Mouse (Mus musculus): ENCODE results near the gene Dus2. TPM values are rescaled to one million over a fixed set of nuclear protein-coding genes. Genes with fewer than 3 reads are reported as not detected.
A peak's percentile ranks its signal among the peaks of the same experiment; 100 is the strongest.
"Not testable (repeated sequence)": the region's sequence is repeated elsewhere in the genome, so short reads cannot be mapped to it uniquely, and the experiment has no call there.

Gene Dus2
- polyA plus RNA-seq, 1 experiment from 2014 or later: 21.4 TPM

GRCm38 (mm10) chr8:105993226-105993625 is 2.1 kb downstream of the Dus2 start:
- no peaks in the 10 kb centered on the region for H3K9me3 ChIP-seq (replicated peaks)
- no peak overlapping the region for H3K27ac ChIP-seq (replicated peaks)
- DNase-seq (ENCODE audit: low spot score): no peak
- no peaks in the 10 kb centered on the region; the same call in 1 of the 2 replicates for H3K27me3 ChIP-seq (ENCODE audit: low read depth, poor library complexity, severe bottlenecking)
- no peak overlapping the region for H3K4me3 ChIP-seq
- WGBS: 67% methylated on average over 4 of the region's 4 CpGs
- H3K4me1 ChIP-seq: 0 out of 2 replicates have a peak, but pooled peaks cover 7% of the 10 kb centered on the region
- H3K36me3 ChIP-seq: no peaks in the 10 kb centered on the region

DNA sequence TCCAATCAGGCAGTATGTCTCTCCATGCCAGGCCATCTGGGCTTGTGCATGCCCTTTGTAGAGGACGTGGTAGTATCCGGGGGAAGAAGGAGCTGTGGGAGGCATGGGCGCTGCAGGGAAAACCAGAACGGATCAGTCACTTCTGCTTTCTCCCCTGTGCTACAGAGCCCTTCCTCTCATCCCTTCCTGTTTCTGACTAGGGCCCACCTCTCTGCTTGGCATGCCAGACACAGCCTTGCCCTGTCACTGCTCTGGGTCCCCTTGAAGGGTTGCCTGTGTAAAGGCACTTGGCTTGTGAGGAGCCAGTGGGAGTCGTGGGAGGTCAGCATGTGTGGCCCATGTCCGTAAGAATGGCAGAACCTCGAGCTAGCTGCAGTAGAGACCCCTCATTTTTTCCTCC is 5.2 kb downstream of the Dus2 start:
- Histone ChIP-seq H3K4me3 (no peak overlapping the region), H3K36me3 (no peaks in the 10 kb centered on the region), H3K27me3 (ENCODE audit: low read depth, poor library complexity, severe bottlenecking) (no peaks in the 10 kb centered on the region), H3K4me1 (no peaks in the 10 kb centered on the region), H3K9me3 (replicated peaks) (no peaks in the 10 kb centered on the region), H3K27ac (replicated peaks) (no peak overlapping the region)
- DNase-seq (ENCODE audit: low spot score): no peak
- WGBS: 76% methylated on average over 7 of the region's 7 CpGs

- Histone ChIP-seq H3K4me3 (no peak overlapping the region), H3K4me1 (no peaks in the 10 kb centered on the region), H3K9me3 (replicated peaks) (no peaks in the 10 kb centered on the region), H3K27me3 (ENCODE audit: low read depth, poor library complexity, severe bottlenecking) (no peaks in the 10 kb centered on the region), H3K36me3 (no peaks in the 10 kb centered on the region), H3K27ac (replicated peaks) (no peak overlapping the region)
- DNase-seq (ENCODE audit: low spot score): no peak
- whole genome bisulfite sequencing: 85% methylated on average over 2 of the region's 2 CpGs
These were observed 7.8 kb downstream of the Dus2 start for GRCm38 (mm10) chr8:105998971-105999370.

- Histone ChIP-seq H3K4me3 (no peak overlapping the region), H3K27me3 (ENCODE audit: low read depth, poor library complexity, severe bottlenecking) (no peaks in the 10 kb centered on the region), H3K9me3 (replicated peaks) (no peaks in the 10 kb centered on the region), H3K27ac (replicated peaks) (no peak overlapping the region), H3K4me1 (no peaks in the 10 kb centered on the region), H3K36me3 (no peaks in the 10 kb centered on the region)
- DNase-seq (ENCODE audit: low spot score): no peak
- WGBS: 89% methylated on average over 4 of the region's 4 CpGs
These were observed 10.8 kb downstream of the Dus2 start for GRCm38 (mm10) chr8:106001908-106002307.

- Histone ChIP-seq H3K36me3 (peaks cover 11% of the 10 kb centered on the region), H3K4me1 (peaks cover under 1% of the 10 kb centered on the region), H3K27ac (replicated peaks) (no peak overlapping the region), H3K4me3 (no peak overlapping the region), H3K27me3 (ENCODE audit: low read depth, poor library complexity, severe bottlenecking) (no peaks in the 10 kb centered on the region), H3K9me3 (replicated peaks) (no peaks in the 10 kb centered on the region)
- DNase-seq (ENCODE audit: low spot score): no peak
- WGBS: 81% methylated on average over 8 of the region's 8 CpGs
These were observed 13.5 kb downstream of the Dus2 start for GRCm38 (mm10) chr8:106004538-106005207.

- H3K9me3 ChIP-seq (replicated peaks): no peaks in the 10 kb centered on the region
- no peak within 1 kb of the TSS for H3K4me3 ChIP-seq
- H3K27ac ChIP-seq (replicated peaks): no peak within 1 kb of the TSS
- peaks cover 12% of the 10 kb centered on the region for H3K4me1 ChIP-seq
- no peaks in the 10 kb centered on the region for H3K27me3 ChIP-seq (ENCODE audit: low read depth, poor library complexity, severe bottlenecking)
- peaks cover 16% of the 10 kb centered on the region for H3K36me3 ChIP-seq
- 85% methylated on average over 4 of the region's 4 CpGs for WGBS
- DNase-seq (ENCODE audit: low spot score): no peak
These were observed 14.7 kb downstream of the Dus2 start, which contains the start of gene Dpep2nb for GRCm38 (mm10) chr8:106005875-106006274. Gene Dpep2nb, minus strand, starts transcription at chr8:106005975.

- Histone ChIP-seq H3K36me3 (peaks cover 16% of the 10 kb centered on the region), H3K27me3 (ENCODE audit: low read depth, poor library complexity, severe bottlenecking) (no peaks in the 10 kb centered on the region), H3K4me1 (peaks cover 13% of the 10 kb centered on the region), H3K27ac (replicated peaks) (no peak overlapping the region), H3K4me3 (no peak overlapping the region), H3K9me3 (replicated peaks) (no peaks in the 10 kb centered on the region)
- WGBS: 89% methylated on average over 4 of the region's 4 CpGs
- DNase-seq (ENCODE audit: low spot score): no peak
These were observed 15.3 kb downstream of the Dus2 start for GRCm38 (mm10) chr8:106006413-106006812.

DNA sequence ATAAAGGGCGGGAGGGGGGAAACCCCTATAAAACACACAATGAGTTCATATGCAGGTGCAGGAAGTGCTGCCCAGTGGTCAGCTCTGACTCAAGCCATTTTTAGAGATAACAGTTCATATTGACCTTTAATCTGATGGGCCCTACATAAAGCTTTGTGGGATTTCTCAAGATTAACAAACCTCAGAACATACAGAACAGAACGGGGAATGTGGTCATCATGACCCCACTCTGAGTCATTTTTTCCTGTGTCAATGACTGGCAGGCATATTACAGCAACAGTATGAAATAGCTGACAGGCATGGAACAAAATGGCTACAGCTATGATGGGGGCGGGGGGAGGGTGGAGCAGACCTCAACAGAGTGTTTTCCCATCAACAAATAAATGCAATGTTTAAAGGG is 16.0 kb downstream of the Dus2 start:
- no peak for DNase-seq (ENCODE audit: low spot score)
- peaks cover 16% of the 10 kb centered on the region for H3K36me3 ChIP-seq
- 85% methylated on average over 3 of the region's 3 CpGs for WGBS
- H3K4me1 ChIP-seq: peaks cover 19% of the 10 kb centered on the region
- H3K27me3 ChIP-seq (ENCODE audit: low read depth, poor library complexity, severe bottlenecking): no peaks in the 10 kb centered on the region
- H3K9me3 ChIP-seq (replicated peaks): no peaks in the 10 kb centered on the region
- no peak overlapping the region for H3K4me3 ChIP-seq
- H3K27ac ChIP-seq (replicated peaks): no peak overlapping the region

- H3K36me3 ChIP-seq: peaks cover 16% of the 10 kb centered on the region
- 66% methylated on average over 3 of the region's 3 CpGs for WGBS
- H3K4me1 ChIP-seq: peaks cover 20% of the 10 kb centered on the region
- not testable (repeated sequence) for H3K27ac ChIP-seq (replicated peaks); H3K27me3 ChIP-seq (ENCODE audit: low read depth, poor library complexity, severe bottlenecking); H3K4me3 ChIP-seq; DNase-seq (ENCODE audit: low spot score); H3K9me3 ChIP-seq (replicated peaks)
These were observed 16.8 kb downstream of the Dus2 start for GRCm38 (mm10) chr8:106007891-106008290.

- no peaks in the 10 kb centered on the region for H3K27me3 ChIP-seq (ENCODE audit: low read depth, poor library complexity, severe bottlenecking)
- peak overlapping the region; percentile 85 for H3K4me3 ChIP-seq
- no peaks in the 10 kb centered on the region for H3K9me3 ChIP-seq (replicated peaks)
- H3K27ac ChIP-seq (replicated peaks): peak overlapping the region; percentile 90
- DNase-seq (ENCODE audit: low spot score): peak; percentile 94
- WGBS: 2% methylated on average over 74 of the region's 74 CpGs
- H3K4me1 ChIP-seq: peaks cover 20% of the 10 kb centered on the region
- peaks cover 27% of the 10 kb centered on the region for H3K36me3 ChIP-seq
These were observed 19.9 kb downstream of the Dus2 start for GRCm38 (mm10) chr8:106010748-106011642.

DNA sequence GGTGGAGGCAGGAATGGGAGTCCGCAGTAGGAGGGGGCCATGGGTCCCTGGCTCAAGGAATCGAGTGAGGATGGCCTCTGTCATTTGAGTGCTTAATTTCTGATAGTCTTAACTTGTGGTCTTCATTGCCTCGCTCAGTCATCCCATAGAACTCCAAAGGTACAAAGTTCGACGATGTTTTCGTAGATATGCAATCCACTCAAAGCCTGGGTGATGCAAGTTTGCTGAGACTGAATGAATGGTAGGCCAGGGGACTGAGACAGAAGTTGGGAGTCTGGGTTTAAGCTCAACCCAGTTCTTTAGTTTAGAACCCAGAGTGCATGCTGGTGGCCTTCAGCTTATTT is 20.5 kb downstream of the Dus2 start, which contains the start of gene Ddx28:
TSS of gene Ddx28 (minus strand) at position 240 of the 344 bp plus-strand sequence.
- Histone ChIP-seq H3K27me3 (ENCODE audit: low read depth, poor library complexity, severe bottlenecking) (no peaks in the 10 kb centered on the region), H3K36me3 (peaks cover 32% of the 10 kb centered on the region), H3K4me3 (peak within 1 kb of the TSS; percentile 85), H3K27ac (replicated peaks) (peak within 1 kb of the TSS; percentile 90), H3K9me3 (replicated peaks) (no peaks in the 10 kb centered on the region), H3K4me1 (peaks cover 20% of the 10 kb centered on the region)
- WGBS: 2% methylated on average over 6 of the region's 6 CpGs
- no peak for DNase-seq (ENCODE audit: low spot score)

- peaks cover 20% of the 10 kb centered on the region for H3K4me1 ChIP-seq
- WGBS: 84% methylated on average over 8 of the region's 8 CpGs
- H3K27ac ChIP-seq (replicated peaks): not testable (repeated sequence)
These were observed 21.1 kb downstream of the Dus2 start for GRCm38 (mm10) chr8:106012203-106012602.

GRCm38 (mm10) chr8:106016284-106016683 is 25.1 kb downstream of the Dus2 start:
- Histone ChIP-seq H3K9me3 (replicated peaks) (no peaks in the 10 kb centered on the region), H3K36me3 (peaks cover 43% of the 10 kb centered on the region)
- WGBS: 93% methylated on average over 6 of the region's 6 CpGs

More at GRCm38 (mm10) chr8:106012203-106012602, 21.1 kb downstream of the Dus2 start:
- not testable (repeated sequence) for DNase-seq (ENCODE audit: low spot score); H3K27me3 ChIP-seq (ENCODE audit: low read depth, poor library complexity, severe bottlenecking); H3K9me3 ChIP-seq (replicated peaks)
- Histone ChIP-seq H3K36me3 (peaks cover 37% of the 10 kb centered on the region), H3K4me3 (peak overlapping the region; percentile 85)

More at GRCm38 (mm10) chr8:106016284-106016683, 25.1 kb downstream of the Dus2 start:
- no peaks in the 10 kb centered on the region for H3K27me3 ChIP-seq (ENCODE audit: low read depth, poor library complexity, severe bottlenecking)
- no peak for DNase-seq (ENCODE audit: low spot score)
- no peak overlapping the region for H3K4me3 ChIP-seq
- H3K27ac ChIP-seq (replicated peaks): no peak overlapping the region
- peaks cover 7% of the 10 kb centered on the region for H3K4me1 ChIP-seq
